Mouse (Mus musculus): ENCODE results near the gene Kif26a.

Gene Kif26a

GRCm38 (mm10) chr12:112145875-112146651 is at the start of gene Kif26a:
Gene Kif26a (plus strand): TSS chr12:112146208.
- peak; percentile 62 for DNase-seq (ENCODE audit: low read depth, low spot score)

GRCm38 (mm10) chr12:112096733-112097117 is 49.3 kb upstream of the Kif26a start:
- DNase-seq (ENCODE audit: low read depth, low spot score), result no peak

- no peak for DNase-seq (ENCODE audit: low read depth, low spot score)
These were observed 45.9 kb upstream of the Kif26a start for GRCm38 (mm10) chr12:112100106-112100505.

- no peak for DNase-seq (ENCODE audit: low read depth, low spot score)
These were observed 45.0 kb upstream of the Kif26a start for GRCm38 (mm10) chr12:112101045-112101444.

GRCm38 (mm10) chr12:112103179-112103578 is 42.8 kb upstream of the Kif26a start:
- no peak for DNase-seq (ENCODE audit: low read depth, low spot score)

- DNase-seq (ENCODE audit: low read depth, low spot score), result no peak
These were observed 41.1 kb upstream of the Kif26a start for GRCm38 (mm10) chr12:112104890-112105289.

GRCm38 (mm10) chr12:112106541-112106971 is 39.5 kb upstream of the Kif26a start, which contains the start of gene Aspg:
Gene Aspg (plus strand): TSS chr12:112106679.
- peak; percentile 27 for DNase-seq (ENCODE audit: low read depth, low spot score)

- no peak for DNase-seq (ENCODE audit: low read depth, low spot score)
These were observed 38.3 kb upstream of the Kif26a start for GRCm38 (mm10) chr12:112107685-112108084.

GRCm38 (mm10) chr12:112108696-112109445 is 37.1 kb upstream of the Kif26a start:
- DNase-seq (ENCODE audit: low read depth, low spot score), result no peak

- DNase-seq (ENCODE audit: low read depth, low spot score), result no peak
These were observed 36.3 kb upstream of the Kif26a start for GRCm38 (mm10) chr12:112109701-112110100.

- DNase-seq (ENCODE audit: low read depth, low spot score), result no peak
These were observed 34.7 kb upstream of the Kif26a start for GRCm38 (mm10) chr12:112111323-112111722.

GRCm38 (mm10) chr12:112112235-112112634 is 33.8 kb upstream of the Kif26a start:
- DNase-seq (ENCODE audit: low read depth, low spot score), result no peak

GRCm38 (mm10) chr12:112112686-112113396 is 33.2 kb upstream of the Kif26a start:
- DNase-seq (ENCODE audit: low read depth, low spot score), result no peak

- peak; percentile 54 for DNase-seq (ENCODE audit: low read depth, low spot score)
These were observed 32.3 kb upstream of the Kif26a start for GRCm38 (mm10) chr12:112113710-112114109.

- DNase-seq (ENCODE audit: low read depth, low spot score), result no peak
These were observed 29.0 kb upstream of the Kif26a start for GRCm38 (mm10) chr12:112117006-112117405.

GRCm38 (mm10) chr12:112117649-112118048 is 28.4 kb upstream of the Kif26a start:
- no peak for DNase-seq (ENCODE audit: low read depth, low spot score)

GRCm38 (mm10) chr12:112121188-112121587 is 24.8 kb upstream of the Kif26a start:
- no peak for DNase-seq (ENCODE audit: low read depth, low spot score)

GRCm38 (mm10) chr12:112125903-112126302 is 20.1 kb upstream of the Kif26a start:
- no peak for DNase-seq (ENCODE audit: low read depth, low spot score)

- DNase-seq (ENCODE audit: low read depth, low spot score), result no peak
These were observed 18.9 kb upstream of the Kif26a start for GRCm38 (mm10) chr12:112126931-112127635.

- DNase-seq (ENCODE audit: low read depth, low spot score), result no peak
These were observed 17.5 kb upstream of the Kif26a start for GRCm38 (mm10) chr12:112128526-112128925.

GRCm38 (mm10) chr12:112129300-112129856 is 16.6 kb upstream of the Kif26a start:
- no peak for DNase-seq (ENCODE audit: low read depth, low spot score)

All from embryo, embryonic 11.5 days (tissue).